In genomic region chr1:83479111-83479510, GRCm38 (mm10) we compare ENCODE assay signal across 23 mouse cellular contexts.
A peak's percentile ranks its signal among the peaks of the same experiment; 100 is the strongest.
DNase-seq lines count a peak whose midpoint lies in the region; ATAC-seq and TF ChIP-seq lines count a peak whose summit lies in the region.
"Had no signal": no experiment of that assay in that cellular context is flagged by ENCODE, and none has a peak within 500 bp of the region (broad histone marks: within the 10 kb centered on the region; RNA-seq: fewer than 3 reads in every experiment).

No protein-coding gene starts in this region.

- no peak overlapping the region for H3K27ac ChIP-seq in forebrain, embryonic 14.5 days (ENCODE audit: low read depth, low read length)
- H3K27ac ChIP-seq in forebrain, embryonic 11.5 days (ENCODE audit: low read depth, low read length): no peak overlapping the region
- peak overlapping the region; percentile 32; the same call in 1 of the 2 replicates for H3K27ac ChIP-seq in layer of hippocampus, adult 2 months
- H3K27ac ChIP-seq: embryonic facial prominence, embryonic 13.5 days; heart, embryonic 15.5 days; hindbrain, embryonic 15.5 days had no signal

- ATAC-seq in forebrain, embryonic 14.5 days: no peak
- ATAC-seq in forebrain, embryonic 11.5 days (replicated peaks; ENCODE audit: low FRiP score): no peak
- ATAC-seq: CD4-positive, CD25-positive, alpha-beta regulatory T cell, adult 4 months; intestine, embryonic 16.5 days had no signal

- H3K9me3 ChIP-seq in forebrain, embryonic 14.5 days (replicated peaks; ENCODE audit: control insufficient read depth, low read length): no peaks in the 10 kb centered on the region
- H3K9me3 ChIP-seq in forebrain, embryonic 11.5 days (ENCODE audit: control insufficient read depth, low read length): no peaks in the 10 kb centered on the region
- H3K9me3 ChIP-seq: embryonic facial prominence, embryonic 13.5 days; heart, embryonic 15.5 days; hindbrain, embryonic 15.5 days had no signal

- no peaks in the 10 kb centered on the region for H3K36me3 ChIP-seq in forebrain, embryonic 14.5 days (ENCODE audit: control insufficient read depth, insufficient read depth, low read length)
- H3K36me3 ChIP-seq in forebrain, embryonic 11.5 days (ENCODE audit: control insufficient read depth, insufficient read depth, low read length): no peaks in the 10 kb centered on the region
- H3K36me3 ChIP-seq: embryonic facial prominence, embryonic 13.5 days; G1E; heart, embryonic 15.5 days; hindbrain, embryonic 15.5 days had no signal

- no peaks in the 10 kb centered on the region for H3K4me1 ChIP-seq in forebrain, embryonic 14.5 days (ENCODE audit: control insufficient read depth, insufficient read depth, low read length)
- H3K4me1 ChIP-seq in forebrain, embryonic 11.5 days (replicated peaks; ENCODE audit: control insufficient read depth, insufficient read depth, low read length): no peaks in the 10 kb centered on the region
- H3K4me1 ChIP-seq: embryonic facial prominence, embryonic 13.5 days; heart, embryonic 15.5 days; hindbrain, embryonic 15.5 days had no signal

- TF ChIP-seq CTCF in layer of hippocampus, adult 2 months (conservative IDR thresholded peaks at IDR 0.05): no peak

- H3K27me3 ChIP-seq in forebrain, embryonic 14.5 days (replicated peaks; ENCODE audit: control insufficient read depth, insufficient read depth, low read length): no peaks in the 10 kb centered on the region
- H3K27me3 ChIP-seq in forebrain, embryonic 11.5 days (ENCODE audit: control insufficient read depth, insufficient read depth, low read length): no peaks in the 10 kb centered on the region
- H3K27me3 ChIP-seq: embryonic facial prominence, embryonic 13.5 days; heart, embryonic 15.5 days; hindbrain, embryonic 15.5 days had no signal

- H3K4me2 ChIP-seq in forebrain, embryonic 14.5 days (ENCODE audit: low read length): no peak overlapping the region
- H3K4me2 ChIP-seq in forebrain, embryonic 11.5 days (ENCODE audit: low read depth, low read length, severe bottlenecking): no peak overlapping the region
- H3K4me2 ChIP-seq: embryonic facial prominence, embryonic 13.5 days; heart, embryonic 11.5 days; heart, embryonic 15.5 days; hindbrain, embryonic 15.5 days had no signal

- H3K9ac ChIP-seq in forebrain, embryonic 14.5 days (ENCODE audit: low read length): no peak overlapping the region
- no peak overlapping the region for H3K9ac ChIP-seq in forebrain, embryonic 11.5 days (ENCODE audit: low read length)
- H3K9ac ChIP-seq: embryonic facial prominence, embryonic 13.5 days; heart, embryonic 15.5 days; hindbrain, embryonic 15.5 days had no signal

- WGBS in forebrain, embryonic 14.5 days: 60% methylated on average over 2 of the region's 2 CpGs
- 82% methylated on average over 2 of the region's 2 CpGs for whole genome bisulfite sequencing in forebrain, embryonic 11.5 days

- H3K4me3 ChIP-seq in forebrain, embryonic 14.5 days (ENCODE audit: low read depth, low read length): no peak overlapping the region
- no peak overlapping the region for H3K4me3 ChIP-seq in forebrain, embryonic 11.5 days (ENCODE audit: low read depth, low read length)
- H3K4me3 ChIP-seq in layer of hippocampus, adult 2 months: no peak overlapping the region
- H3K4me3 ChIP-seq: embryonic facial prominence, embryonic 13.5 days; heart, embryonic 15.5 days; hindbrain, embryonic 15.5 days had no signal

- peak; percentile 11 for DNase-seq in forebrain, embryonic 14.5 days (ENCODE audit: low spot score)
- no peak for DNase-seq in forebrain, embryonic 11.5 days (ENCODE audit: low spot score)
- peak; percentile 30 for DNase-seq in layer of hippocampus, adult 11-12 months (ENCODE audit: low spot score)
- no peak for DNase-seq in layer of hippocampus, postnatal 10 days (ENCODE audit: low spot score in 2 of 2)
- DNase-seq in layer of hippocampus, adult 2 months (ENCODE audit: low spot score in 2 of 2): peak in 1 of 2 experiments; percentile 49
- no peak for DNase-seq in heart, adult 8-10 months (ENCODE audit: low spot score)
- DNase-seq in cerebellum, adult 18-20 months: no peak
- DNase-seq: adrenal gland, adult 8-10 months; adrenal gland, postnatal 36 days; B cell, adult 2 months; cerebellum, adult 11-12 months; cerebellum, adult 9-11 months; cerebellum, postnatal 36 days; gastrocnemius, postnatal 10 days; heart, adult 18-20 months; heart, postnatal 14 days had no signal

Comparison
In these comparisons a context has a peak if more than half of its experiments do, and no peak if none do; other contexts are left out.
1. DNase-seq: peak in forebrain, embryonic 14.5 days (single experiment) and layer of hippocampus, adult 11-12 months (single experiment); none in forebrain, embryonic 11.5 days (single experiment), layer of hippocampus, postnatal 10 days (0 of 2), heart, adult 8-10 months (single experiment) and cerebellum, adult 18-20 months (0 of 2).